Comparison of ENCODE assay signal across 1 mouse cellular context in the genomic region with DNA sequence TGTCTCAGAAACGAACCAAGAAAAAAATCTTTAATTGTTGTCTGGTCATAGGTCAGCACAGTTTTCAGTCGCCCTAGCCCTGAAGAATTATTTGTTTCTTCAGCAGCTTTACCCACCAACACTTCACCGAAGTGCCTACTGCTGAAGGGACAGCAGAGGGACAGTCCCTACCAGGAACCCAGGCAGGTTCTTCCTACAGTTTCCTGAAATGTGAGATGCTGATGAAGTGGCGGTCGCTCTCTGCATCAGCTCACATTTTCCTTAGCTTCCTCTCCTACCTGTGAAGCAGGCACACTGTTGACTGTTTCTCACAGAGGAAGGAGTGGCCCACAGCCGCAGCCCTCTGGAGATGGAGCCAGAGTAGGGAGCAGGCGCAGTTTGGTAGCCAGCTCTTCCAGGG.
TF ChIP-seq lines count a peak whose summit lies in the region.

No protein-coding gene starts in this region.

TF ChIP-seq in CH12.LX, 34 proteins besides CTCF, POLR2A, EP300 and RAD21:
- TF ChIP-seq TBP (conservative IDR thresholded peaks at IDR 0.05; ENCODE audit: low read depth, low read length) (no peak), BHLHE40 (IDR thresholded peaks at IDR 0.05; ENCODE audit: low read depth, low read length) (0 out of 2 replicates have a peak, but pooled peaks have one; percentile 23), RCOR1 (conservative IDR thresholded peaks at IDR 0.05; ENCODE audit: low read depth, low read length) (0 out of 2 replicates have a peak, but pooled peaks have one; percentile 34), ELF1 (IDR thresholded peaks at IDR 0.05; ENCODE audit: low read depth, low read length) (peak; percentile 53)
